In genomic region chr19:9101062-9101457, GRCm38 (mm10) we compare ENCODE assay signal across 32 mouse cellular contexts. TPM values are rescaled to one million over a fixed set of nuclear protein-coding genes. Genes with fewer than 3 reads are reported as not detected.
DNase-seq lines count a peak whose midpoint lies in the region; ATAC-seq and TF ChIP-seq lines count a peak whose summit lies in the region.
"Had no signal": no experiment of that assay in that cellular context is flagged by ENCODE, and none has a peak within 500 bp of the region (broad histone marks: within the 10 kb centered on the region; RNA-seq: fewer than 3 reads in every experiment).

No protein-coding gene starts in this region.

- in situ Hi-C loops in CH12.LX (cut with MboI; ENCODE audit: low pct_ligation_motif_present, low pct_unique_long_range_greater_than_20kb, low sequenced_read_pairs) = loop anchor here (5.0 to 25.0 kb wide), 2 partner anchors 244 to 364 kb away; partner anchors contain the start of genes 1700092M07Rik, Stx5a and Wdr74

- H3K4me2 ChIP-seq in CH12.LX (ENCODE audit: insufficient read depth, low read depth, poor library complexity, severe bottlenecking) = peak overlapping the region; percentile 79; the same call in 1 of the 2 replicates
- H3K4me2 ChIP-seq in forebrain, embryonic 12.5 days = no peak overlapping the region
- H3K4me2 ChIP-seq: embryonic facial prominence, embryonic 13.5 days; heart, embryonic 12.5 days; heart, embryonic 15.5 days; hindbrain, embryonic 13.5 days had no signal

- peak overlapping the region; percentile 38 for H3K27ac ChIP-seq in CH12.LX (ENCODE audit: insufficient read depth, low read depth)
- no peak overlapping the region for H3K27ac ChIP-seq in forebrain, embryonic 12.5 days
- H3K27ac ChIP-seq: embryonic facial prominence, embryonic 10.5 days; embryonic facial prominence, embryonic 13.5 days; forebrain, embryonic 10.5 days; heart, embryonic 15.5 days; hindbrain, embryonic 10.5 days; hindbrain, embryonic 13.5 days had no signal

- DNase-seq in retina, postnatal 1 day = peak; percentile 57
- DNase-seq in retina, embryonic 14.5 days (ENCODE audit: low spot score) = no peak
- no peak for DNase-seq in CH12.LX (ENCODE audit: extremely low read depth)
- peak; percentile 13 for DNase-seq in retina, postnatal 7 days (ENCODE audit: low read depth, low spot score)
- no peak for DNase-seq in spleen, adult 12 weeks (ENCODE audit: low spot score)
- DNase-seq: adrenal gland, postnatal 10 days; adrenal gland, postnatal 36 days; cerebellum, adult 18-20 months; cerebellum, adult 9-11 months; cerebellum, postnatal 36 days; embryo, embryonic 11 days; forebrain, postnatal 0 days; gastrocnemius, postnatal 14 days; heart, adult 18-20 months; heart, postnatal 10 days; heart, postnatal 36 days had no signal

- H3K27me3 ChIP-seq in CH12.LX (replicated peaks) = no peaks in the 10 kb centered on the region
- H3K27me3 ChIP-seq in forebrain, embryonic 12.5 days = no peaks in the 10 kb centered on the region
- H3K27me3 ChIP-seq: embryonic facial prominence, embryonic 13.5 days; heart, embryonic 12.5 days; heart, embryonic 15.5 days; hindbrain, embryonic 13.5 days; Patski had no signal

- no peak for TF ChIP-seq RAD21 in CH12.LX (IDR thresholded peaks at IDR 0.05; ENCODE audit: low read depth, low read length)

- ATAC-seq in forebrain, embryonic 12.5 days (ENCODE audit: low FRiP score) = no peak
- ATAC-seq: forebrain, embryonic 14.5 days; forebrain, postnatal 0 days; hindbrain, embryonic 16.5 days; Patski had no signal

- no peaks in the 10 kb centered on the region for H3K9me3 ChIP-seq in CH12.LX (replicated peaks; ENCODE audit: low read length)
- no peaks in the 10 kb centered on the region for H3K9me3 ChIP-seq in forebrain, embryonic 12.5 days
- H3K9me3 ChIP-seq: embryonic facial prominence, embryonic 10.5 days; embryonic facial prominence, embryonic 13.5 days; forebrain, embryonic 10.5 days; G1E; heart, embryonic 12.5 days; heart, embryonic 15.5 days; hindbrain, embryonic 10.5 days; hindbrain, embryonic 13.5 days had no signal

- no peak overlapping the region for H3K4me3 ChIP-seq in CH12.LX (replicated peaks in 1 of 3; ENCODE audit: low read depth in 2 of 3, low read length in 2 of 3, poor library complexity in 1 of 3)
- no peak overlapping the region for H3K4me3 ChIP-seq in forebrain, embryonic 12.5 days (replicated peaks)
- H3K4me3 ChIP-seq: embryonic facial prominence, embryonic 10.5 days; embryonic facial prominence, embryonic 13.5 days; erythroblast, embryonic 14.5 days; forebrain, embryonic 10.5 days; gastrocnemius, adult 2 months; heart, embryonic 12.5 days; heart, embryonic 15.5 days; hindbrain, embryonic 10.5 days; hindbrain, embryonic 13.5 days had no signal

- H3K36me3 ChIP-seq in CH12.LX (replicated peaks in 1 of 2; ENCODE audit: control insufficient read depth in 1 of 2, insufficient read depth in 1 of 2, low read length in 1 of 2) = no peaks in the 10 kb centered on the region
- no peaks in the 10 kb centered on the region for H3K36me3 ChIP-seq in forebrain, embryonic 12.5 days (replicated peaks)
- H3K36me3 ChIP-seq: embryonic facial prominence, embryonic 10.5 days; embryonic facial prominence, embryonic 13.5 days; forebrain, embryonic 10.5 days; G1E; heart, embryonic 12.5 days; heart, embryonic 15.5 days; hindbrain, embryonic 10.5 days; hindbrain, embryonic 13.5 days had no signal

- H3K79me2 ChIP-seq in CH12.LX (replicated peaks; ENCODE audit: control insufficient read depth, extremely low read depth, insufficient read depth, poor library complexity, severe bottlenecking) = no peaks in the 10 kb centered on the region

- H3K4me1 ChIP-seq in CH12.LX (ENCODE audit: control insufficient read depth in 1 of 2, insufficient read depth in 2 of 2) = peaks cover 25 to 47% of the 10 kb centered on the region in 2 experiments
- H3K4me1 ChIP-seq in forebrain, embryonic 12.5 days = no peaks in the 10 kb centered on the region
- H3K4me1 ChIP-seq: hindbrain, embryonic 13.5 days had no signal

- H3K9ac ChIP-seq in CH12.LX (ENCODE audit: insufficient read depth, low read depth) = 0 out of 2 replicates have a peak overlapping the region, but pooled peaks have one; percentile 33
- no peak overlapping the region for H3K9ac ChIP-seq in forebrain, embryonic 12.5 days
- H3K9ac ChIP-seq: embryonic facial prominence, embryonic 13.5 days; forebrain, postnatal 0 days; heart, embryonic 12.5 days; heart, embryonic 15.5 days had no signal

- TF ChIP-seq EP300 in CH12.LX (IDR thresholded peaks at IDR 0.05; ENCODE audit: low read length) = no peak

- no peak for TF ChIP-seq CTCF in CH12.LX (conservative IDR thresholded peaks at IDR 0.05 in 1 of 2, IDR thresholded peaks at IDR 0.05 in 1 of 2; ENCODE audit: low read depth in 2 of 2, low read length in 2 of 2)

- dilution Hi-C loops in CH12.LX (cut with MboI; ENCODE audit: extremely low pct_ligation_motif_present, extremely low pct_unique_long_range_greater_than_20kb, low sequenced_read_pairs) = no loop called here

- TF ChIP-seq POLR2A in CH12.LX (IDR thresholded peaks at IDR 0.05; ENCODE audit: low read depth, low read length) = no peak

- 76% methylated on average over 2 of the region's 2 CpGs for WGBS in forebrain, embryonic 12.5 days

TF ChIP-seq in CH12.LX, 34 proteins besides CTCF, POLR2A, EP300 and RAD21:
- TF ChIP-seq CHD2 (IDR thresholded peaks at IDR 0.05; ENCODE audit: low read length) (no peak), GABPA (IDR thresholded peaks at IDR 0.05; ENCODE audit: insufficient replicate concordance, low read depth, low read length) (no peak), TBP (conservative IDR thresholded peaks at IDR 0.05; ENCODE audit: low read depth, low read length) (no peak), HCFC1 (IDR thresholded peaks at IDR 0.05; ENCODE audit: low read depth, low read length) (no peak), NRF1 (IDR thresholded peaks at IDR 0.05; ENCODE audit: low read depth, low read length) (no peak), PAX5 (IDR thresholded peaks at IDR 0.05; ENCODE audit: low read length) (no peak), ZNF384 (IDR thresholded peaks at IDR 0.05; ENCODE audit: low read depth, low read length) (no peak)

RNA-seq across cellular contexts. Expression of gene Scgb1a1, which starts 13.3 kb away (rescaled TPM):
- total RNA-seq in CH12.LX (2012; rRNA removed) (not detected in 2 replicates), CH12.LX (2014; rRNA removed) (not detected in 2 replicates)
- not detected in 2 replicates for polyA plus RNA-seq in CH12.LX (2012; ENCODE audit: insufficient read length, low read depth)
- not detected in 2 replicates for polyA plus RNA-seq in forebrain, embryonic 12.5 days (2016; fragmentation: Nextera tagmentation; extraction: Ambion mirVana)
- total RNA-seq: adrenal gland, adult 18-20 months; adrenal gland, postnatal 36 days; forebrain, postnatal 0 days; G1E; gastrocnemius, adult 2 months; gastrocnemius, postnatal 14 days; heart, postnatal 36 days had no signal
- polyA plus RNA-seq: cortical plate, adult 2 months; embryonic facial prominence, embryonic 10.5 days; embryonic facial prominence, embryonic 13.5 days; erythroblast, embryonic 14.5 days; forebrain, embryonic 10.5 days; forebrain, embryonic 14.5 days; forebrain, postnatal 0 days; G1E; heart, embryonic 12.5 days; hindbrain, embryonic 10.5 days; hindbrain, embryonic 13.5 days; hindbrain, embryonic 16.5 days; Patski had no signal

RNA-seq across cellular contexts. Expression of gene Asrgl1, which starts 34.4 kb away (rescaled TPM):
- 20.1 and 25.1 TPM in 2 replicates for total RNA-seq in CH12.LX (2012; rRNA removed)
- total RNA-seq in CH12.LX (2014; rRNA removed) = 15.4 and 15.6 TPM in 2 replicates
- polyA plus RNA-seq in CH12.LX (2012; ENCODE audit: insufficient read length, low read depth) = 36.2 and 47.8 TPM in 2 replicates
- 24.1 and 25.7 TPM in 2 replicates for polyA plus RNA-seq in forebrain, embryonic 12.5 days (2016; fragmentation: Nextera tagmentation; extraction: Ambion mirVana)

Comparison
In these comparisons a context has a peak if more than half of its experiments do, and no peak if none do; other contexts are left out.
1. DNase-seq: peak in retina, postnatal 1 day (single experiment) and retina, postnatal 7 days (single experiment); none in retina, embryonic 14.5 days (single experiment), CH12.LX (single experiment) and spleen, adult 12 weeks (single experiment).